Mouse (Mus musculus) spleen, adult 2 months (tissue): ENCODE measurements around the gene Hdac5.

Source experiments
- CTCF ChIP-seq: fragments of 200-500 bp; IDR thresholded peaks from 2 replicates; pipeline ENCODE4 v1.5.1; 2011; ENCODE audit warnings: mild to moderate bottlenecking, inconsistent platforms; ENCODE audit not compliant: insufficient read depth, insufficient read length, insufficient replicate concordance; ENCODE audit errors: extremely low read depth
- POLR2A ChIP-seq: fragments of 200-500 bp; IDR thresholded peaks from 2 replicates; pipeline ENCODE4 v1.6.1; 2011; ENCODE audit warnings: low read depth, low read length, inconsistent platforms

- TF ChIP-seq CTCF (no peak), POLR2A (no peak)
These were observed 61.3 kb downstream of the Hdac5 start for GRCm38 (mm10) chr11:102168689-102169088.
